Mouse (Mus musculus) CH12F3 (cell line): Measurements from ENCODE around the gene Adgrv1.

ENCODE experiments used
- in situ Hi-C: fragments of 300-500 bp; cut with MboI; formaldehyde crosslinking; loops from 2 replicates; pipeline ENCODE4 v1.14.3; 2020; ENCODE audit warnings: low sequenced_read_pairs

The Adgrv1 gene

GRCm38 (mm10) chr13:81351462-81352155, 281.3 kb downstream of the Adgrv1 start:
- in situ Hi-C loops, result no loop called here

DNA sequence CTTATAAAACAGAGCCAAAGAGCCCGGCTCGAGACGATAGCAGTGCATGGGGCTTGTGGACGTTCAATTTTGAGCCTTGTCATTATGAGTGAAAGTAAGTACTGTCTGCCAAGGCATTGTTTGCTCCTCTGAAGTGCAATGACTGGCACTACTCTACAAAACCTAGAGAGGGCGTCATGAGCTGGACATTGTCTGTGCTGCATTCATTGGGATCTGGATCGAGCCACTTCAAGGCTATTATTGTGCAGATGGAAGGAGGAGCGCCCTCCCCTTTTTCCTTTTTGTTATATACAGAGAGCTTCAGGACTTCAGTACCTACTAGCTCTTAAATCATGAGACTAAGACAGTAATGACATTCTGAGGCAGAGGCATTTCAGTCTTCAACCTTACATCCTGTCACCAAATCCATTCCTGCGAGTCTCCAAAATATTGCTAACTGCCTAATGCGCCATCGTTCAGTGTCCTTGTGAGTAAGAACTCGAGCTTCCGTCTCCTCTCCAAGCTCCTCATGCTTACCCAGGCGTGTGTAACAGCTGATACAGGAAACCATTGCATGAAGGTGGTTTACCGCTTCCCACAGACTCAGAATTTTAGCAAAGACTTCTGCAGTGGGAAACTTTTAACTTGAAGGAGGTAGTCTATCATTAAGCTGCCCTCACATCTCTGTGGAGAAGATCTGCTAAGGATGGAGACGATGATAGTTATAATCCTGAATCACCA, 285.5 kb downstream of the Adgrv1 start:
- in situ Hi-C loops, result no loop called here

DNA sequence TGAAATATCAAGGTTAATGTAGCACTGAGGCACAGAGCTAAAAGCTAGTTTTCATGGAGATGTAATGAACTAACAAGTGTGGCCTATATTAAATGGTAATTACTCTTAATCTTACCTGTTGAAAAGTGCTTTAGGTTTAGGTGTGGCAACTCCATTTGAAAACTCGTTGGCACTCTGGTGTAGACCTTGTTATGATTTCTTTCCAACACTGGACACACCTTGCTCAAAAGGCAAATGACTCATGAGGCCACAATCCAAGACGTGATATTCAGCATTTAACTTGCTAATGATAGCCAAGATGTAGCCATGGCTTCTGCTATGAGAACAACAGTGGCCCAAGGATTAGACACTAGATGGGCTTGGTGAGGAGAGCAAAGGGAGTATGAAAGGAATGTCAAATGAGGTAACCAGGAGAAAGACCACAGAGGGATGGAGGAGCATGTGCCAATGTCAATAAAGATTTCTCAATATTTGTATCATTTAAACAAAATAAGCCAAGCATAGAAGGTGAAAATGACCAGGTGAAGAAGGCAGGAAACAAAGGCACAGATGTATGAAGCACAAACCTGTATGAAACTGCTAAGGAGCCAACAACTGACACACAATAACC, 289.9 kb downstream of the Adgrv1 start:
- in situ Hi-C loops, result no loop called here

DNA sequence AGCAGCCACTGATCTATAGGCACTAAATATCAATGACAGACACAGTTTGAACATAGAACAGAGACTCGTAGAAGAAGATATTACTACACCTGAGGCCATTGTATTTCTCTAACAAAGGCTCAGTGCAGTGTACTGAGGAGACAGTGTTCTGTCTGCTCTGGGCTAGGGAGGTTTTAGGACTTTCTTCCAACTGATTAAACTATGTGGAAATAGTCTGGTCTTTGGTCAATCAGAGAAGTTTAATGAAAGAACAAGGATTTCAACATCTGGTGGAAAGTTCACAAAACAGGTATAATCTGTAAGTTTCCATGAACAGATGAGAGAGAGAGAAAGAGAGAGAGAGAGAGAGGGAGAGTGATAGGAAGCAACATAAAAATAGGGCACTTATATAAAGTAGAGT, 297.7 kb downstream of the Adgrv1 start:
- in situ Hi-C loops, result no loop called here

- in situ Hi-C loops, result no loop called here
These were observed 300.9 kb downstream of the Adgrv1 start for GRCm38 (mm10) chr13:81332018-81332417.

DNA sequence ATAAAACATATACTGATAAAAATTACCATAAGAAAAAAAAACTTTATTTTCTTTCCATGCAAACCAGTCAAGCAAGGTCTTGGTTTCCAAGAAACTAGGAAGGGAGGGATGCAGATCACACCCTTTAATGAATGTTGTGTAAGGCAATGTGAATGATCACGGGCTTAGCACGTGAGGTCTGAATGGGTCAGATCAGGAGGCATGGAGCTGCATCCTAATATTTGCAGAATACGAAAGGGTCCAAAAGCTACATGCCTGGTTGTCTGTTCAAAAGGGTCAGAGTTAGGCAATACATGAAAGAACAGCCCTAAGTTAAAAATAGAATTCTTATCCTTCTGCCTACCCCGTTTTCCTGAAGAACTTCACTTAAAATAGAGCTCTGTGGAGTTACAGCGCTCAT, 303.2 kb downstream of the Adgrv1 start:
- in situ Hi-C loops, result no loop called here

GRCm38 (mm10) chr13:81328181-81328580, 304.8 kb downstream of the Adgrv1 start:
- in situ Hi-C loops, result no loop called here

DNA sequence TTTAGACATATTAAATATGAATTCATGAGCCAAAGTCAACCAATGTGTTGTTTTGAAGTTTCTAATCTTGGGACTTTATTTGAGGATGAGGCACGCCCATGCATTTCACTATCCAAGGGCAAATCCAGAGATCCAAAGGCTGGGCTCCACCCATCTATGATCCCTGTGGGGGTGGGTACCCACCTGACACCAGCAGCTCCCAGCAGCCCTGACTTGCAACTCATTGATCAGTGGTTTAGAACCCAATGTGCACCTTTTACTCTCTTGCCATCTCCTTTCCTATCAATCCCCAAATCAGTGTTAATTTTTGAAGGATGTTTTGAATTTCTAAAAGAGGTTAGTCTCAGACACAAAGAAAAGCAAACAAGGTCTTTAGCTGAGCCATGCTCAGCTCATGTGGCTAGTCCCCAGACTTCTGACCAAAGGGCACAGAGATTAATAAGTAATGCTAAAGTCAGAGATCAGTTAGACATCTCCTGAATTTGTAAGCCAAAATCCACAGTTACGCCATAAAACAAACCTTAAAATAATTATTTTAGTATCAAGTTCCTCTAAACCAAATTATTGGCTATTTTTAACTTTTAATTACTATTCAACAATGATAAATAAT, 307.2 kb downstream of the Adgrv1 start:
- in situ Hi-C loops, result no loop called here

DNA sequence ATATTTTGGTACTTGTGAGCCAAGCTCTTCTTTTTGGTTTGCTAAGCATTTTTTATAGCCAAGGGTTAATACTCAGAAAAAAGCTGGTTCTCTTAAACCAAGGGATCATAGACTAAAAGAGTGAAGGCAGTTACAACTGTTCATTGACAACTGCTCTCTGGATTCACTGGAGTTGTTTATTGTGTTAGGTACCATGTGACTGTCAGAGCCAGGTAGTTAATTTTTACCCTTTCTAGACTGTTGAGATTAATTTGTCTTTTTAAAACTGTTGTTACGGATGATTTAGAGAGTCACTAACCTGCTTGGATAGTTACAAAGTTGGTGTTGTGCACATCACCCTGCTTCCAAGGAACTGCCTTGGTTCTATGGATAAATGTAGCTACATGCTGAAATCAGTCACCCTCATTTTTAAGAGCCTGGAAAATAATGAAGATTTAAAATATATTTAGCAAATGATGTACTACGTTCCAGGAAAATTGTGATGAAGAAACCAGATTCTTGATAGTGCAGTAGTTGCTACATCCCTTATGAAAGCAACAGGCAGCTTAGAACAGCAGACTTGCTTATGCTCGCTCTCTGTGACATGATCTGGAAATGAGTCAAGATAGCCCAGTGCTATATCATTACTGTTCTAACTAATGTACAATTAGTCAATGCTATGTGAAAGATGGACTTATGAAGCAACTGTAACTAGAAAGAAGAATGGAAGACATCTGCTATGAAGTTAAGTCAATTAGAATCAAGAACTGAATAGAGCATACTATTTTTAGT, 309.2 kb downstream of the Adgrv1 start:
- in situ Hi-C loops, result no loop called here

DNA sequence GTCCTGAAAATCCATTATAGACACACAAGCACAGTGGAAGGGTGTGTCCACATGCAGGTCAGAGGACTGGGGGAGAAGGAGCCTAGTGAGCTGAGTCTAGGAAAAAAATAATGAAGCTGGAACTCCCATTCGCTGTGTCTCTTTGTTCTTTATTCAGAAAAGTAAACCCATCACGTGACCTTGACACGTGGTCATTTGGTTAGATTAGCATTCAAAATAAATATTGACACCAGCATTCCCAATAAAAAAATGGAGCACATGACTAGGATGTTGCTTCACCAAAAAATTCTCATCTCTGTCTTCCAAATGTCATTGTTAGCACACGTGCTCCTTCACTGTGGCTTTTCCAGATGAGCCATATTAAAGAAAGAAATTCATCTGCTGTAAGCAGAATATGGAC, 316.4 kb downstream of the Adgrv1 start:
- in situ Hi-C loops, result no loop called here

- in situ Hi-C loops, result no loop called here
These were observed 318.4 kb downstream of the Adgrv1 start for GRCm38 (mm10) chr13:81314306-81315120.

- in situ Hi-C loops, result no loop called here
These were observed 320.8 kb downstream of the Adgrv1 start for GRCm38 (mm10) chr13:81312148-81312547.

GRCm38 (mm10) chr13:81300851-81301250, 332.1 kb downstream of the Adgrv1 start:
- in situ Hi-C loops, result no loop called here

GRCm38 (mm10) chr13:81294106-81294505, 338.8 kb downstream of the Adgrv1 start:
- in situ Hi-C loops, result no loop called here

GRCm38 (mm10) chr13:81282193-81282592, 350.8 kb downstream of the Adgrv1 start:
- in situ Hi-C loops, result no loop called here

DNA sequence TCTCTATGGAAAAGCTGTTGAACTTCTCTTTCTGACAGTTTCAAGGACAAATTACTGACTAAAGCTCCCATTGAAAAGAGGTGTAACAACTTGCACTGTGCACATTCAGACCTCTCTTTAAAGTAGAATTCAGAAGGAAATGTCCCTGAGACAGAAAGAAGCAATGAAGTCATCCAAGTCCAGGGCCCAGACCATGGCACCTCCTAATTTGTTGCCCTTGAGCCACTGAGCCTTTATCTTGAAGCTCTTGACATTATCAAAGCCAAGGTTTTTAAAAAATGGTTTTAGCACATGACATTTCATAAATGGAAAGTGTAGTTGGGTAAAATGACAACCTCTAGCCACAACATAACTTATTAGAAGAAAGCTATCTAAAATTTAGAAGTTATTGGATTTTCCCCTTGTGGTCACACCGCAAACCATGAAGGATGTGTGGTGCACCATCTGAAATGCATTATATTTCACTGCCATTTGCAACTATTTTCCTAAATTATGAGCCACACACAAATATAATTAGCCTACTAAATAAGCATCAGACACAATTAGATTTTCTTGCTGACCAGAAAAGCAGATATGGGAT, 352.2 kb downstream of the Adgrv1 start:
- in situ Hi-C loops, result no loop called here

DNA sequence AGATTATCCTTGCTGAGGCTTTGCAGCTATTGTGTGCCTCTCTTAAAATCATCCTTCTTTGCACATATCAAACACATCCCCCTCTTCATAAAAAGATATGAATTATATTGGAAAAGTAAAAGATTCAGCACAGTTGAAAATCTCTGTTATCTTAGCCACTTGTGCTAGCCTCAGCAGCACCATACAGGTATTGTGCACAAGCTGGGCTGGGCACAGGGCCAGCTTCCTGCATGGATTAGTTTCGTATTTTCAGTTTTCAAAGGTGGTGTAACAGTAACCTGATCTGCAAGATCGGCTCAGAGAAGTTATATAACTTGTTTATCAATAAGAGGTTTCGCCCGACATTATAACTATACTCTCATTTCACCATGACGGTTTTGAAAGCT, 353.6 kb downstream of the Adgrv1 start:
- in situ Hi-C loops, result no loop called here

DNA sequence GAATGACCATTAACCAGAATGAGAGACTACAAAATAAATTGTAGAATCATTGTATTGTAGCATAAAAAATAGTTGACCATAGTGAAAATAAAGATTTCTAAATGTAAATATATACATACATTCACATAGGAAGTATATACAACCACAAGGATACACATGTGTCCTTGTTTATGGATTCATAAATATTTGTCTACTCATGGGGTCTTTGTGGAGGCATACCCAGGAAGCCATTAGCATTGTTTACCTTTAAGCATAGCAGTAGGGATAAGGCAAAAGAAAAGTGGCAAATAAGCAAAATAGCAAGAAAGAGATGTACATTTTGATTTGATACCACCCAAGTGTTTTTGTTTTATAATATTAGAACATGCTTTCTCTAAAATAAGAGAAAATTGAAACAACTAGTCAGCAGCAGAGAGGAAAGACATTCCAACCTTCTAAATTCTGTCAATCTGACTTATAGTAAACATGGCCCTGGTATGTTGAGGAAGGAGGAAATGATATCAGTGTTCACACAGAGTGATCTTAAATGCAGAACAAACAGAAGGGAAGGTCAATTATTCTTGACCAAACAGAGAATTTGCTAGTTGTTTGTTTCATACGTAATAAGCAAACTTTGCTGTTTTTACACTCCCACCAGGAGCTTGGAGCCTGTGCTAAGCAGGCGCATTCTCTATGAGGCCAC, 354.1 kb downstream of the Adgrv1 start:
- in situ Hi-C loops, result no loop called here

DNA sequence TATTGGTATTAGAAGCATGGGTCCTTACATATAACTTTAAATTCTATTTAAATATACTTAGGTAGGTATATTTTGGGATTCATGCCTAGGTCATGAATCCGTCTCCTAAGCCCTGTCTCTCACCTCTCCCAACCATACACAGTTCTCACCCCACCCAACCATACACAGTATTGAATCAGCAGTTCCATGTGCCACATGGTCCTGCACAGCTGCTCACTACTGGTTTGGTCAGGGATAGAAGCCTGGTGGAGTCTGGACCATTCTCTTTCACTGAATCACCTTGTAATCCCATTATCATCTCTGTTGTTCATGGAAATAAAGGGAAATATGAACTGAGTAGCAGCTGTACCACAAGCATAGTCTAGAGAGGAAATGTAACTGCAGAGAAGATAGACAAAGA, 359.1 kb downstream of the Adgrv1 start:
- in situ Hi-C loops, result no loop called here
